Mouse (Mus musculus): Measurements from ENCODE around the gene Znrf4. TPM values are rescaled to one million over a fixed set of nuclear protein-coding genes. Genes with fewer than 3 reads are reported as not detected.

The Znrf4 gene
- polyA plus RNA-seq, 1 experiment from 2014 or later, result not detected

- H3K4me1 ChIP-seq (ENCODE audit: insufficient read depth), result peaks cover 24% of the 10 kb centered on the region
- H3K4me2 ChIP-seq, result no peak overlapping the region
- no peak overlapping the region for H3K9ac ChIP-seq
- H3K27me3 ChIP-seq (ENCODE audit: insufficient read depth, low read length), result peaks cover 11% of the 10 kb centered on the region
- 88% methylated on average over 9 of the region's 9 CpGs for WGBS
- TF ChIP-seq CTCF (IDR thresholded peaks at IDR 0.05; ENCODE audit: low read depth), result peak; percentile 24; the same call in 1 of the 2 replicates
- no peaks in the 10 kb centered on the region for H3K9me3 ChIP-seq (ENCODE audit: low read depth, low read length)
- no peaks in the 10 kb centered on the region for H3K36me3 ChIP-seq (ENCODE audit: insufficient read depth)
- no peak overlapping the region for H3K4me3 ChIP-seq (ENCODE audit: low read depth, low read length)
- ATAC-seq (ENCODE audit: insufficient read depth) (no peak), DNase-seq (no peak)
- peak overlapping the region; percentile 78 for H3K27ac ChIP-seq (ENCODE audit: low read depth)
Measured at GRCm38 (mm10) chr17:56468380-56468779, 43.9 kb downstream of the Znrf4 start.

GRCm38 (mm10) chr17:56467456-56467884 is 44.8 kb downstream of the Znrf4 start:
- Histone ChIP-seq H3K9ac (peak overlapping the region; percentile 0; the same call in 1 of the 2 replicates), H3K27me3 (ENCODE audit: insufficient read depth, low read length) (peaks cover 2% of the 10 kb centered on the region; the same call in 1 of the 2 replicates), H3K9me3 (ENCODE audit: low read depth, low read length) (no peaks in the 10 kb centered on the region), H3K27ac (ENCODE audit: low read depth) (peak overlapping the region; percentile 78), H3K4me3 (ENCODE audit: low read depth, low read length) (peak overlapping the region; percentile 18; the same call in 1 of the 2 replicates), H3K4me1 (ENCODE audit: insufficient read depth) (peaks cover 22% of the 10 kb centered on the region), H3K4me2 (peak overlapping the region; percentile 52), H3K36me3 (ENCODE audit: insufficient read depth) (no peaks in the 10 kb centered on the region)
- no peak for TF ChIP-seq CTCF (IDR thresholded peaks at IDR 0.05; ENCODE audit: low read depth)
- WGBS, result 26% methylated on average over 7 of the region's 7 CpGs
- ATAC-seq (ENCODE audit: insufficient read depth), result peak; percentile 23; the same call in 1 of the 2 replicates
- peak; percentile 95 for DNase-seq

GRCm38 (mm10) chr17:56466747-56467146 is 45.5 kb downstream of the Znrf4 start:
- peaks cover 22% of the 10 kb centered on the region for H3K4me1 ChIP-seq (ENCODE audit: insufficient read depth)
- DNase-seq (no peak), ATAC-seq (ENCODE audit: insufficient read depth) (no peak)
- no peak for TF ChIP-seq CTCF (IDR thresholded peaks at IDR 0.05; ENCODE audit: low read depth)
- 57% methylated on average over 6 of the region's 6 CpGs for WGBS
- no peaks in the 10 kb centered on the region for H3K27me3 ChIP-seq (ENCODE audit: insufficient read depth, low read length)
- no peak overlapping the region for H3K9ac ChIP-seq
- H3K27ac ChIP-seq (ENCODE audit: low read depth), result peak overlapping the region; percentile 78; the same call in 1 of the 2 replicates
- H3K4me2 ChIP-seq, result peak overlapping the region; percentile 52
- H3K4me3 ChIP-seq (ENCODE audit: low read depth, low read length), result no peak overlapping the region
- no peaks in the 10 kb centered on the region for H3K36me3 ChIP-seq (ENCODE audit: insufficient read depth)
- no peaks in the 10 kb centered on the region for H3K9me3 ChIP-seq (ENCODE audit: low read depth, low read length)

GRCm38 (mm10) chr17:56464817-56465216 is 47.4 kb downstream of the Znrf4 start:
- ATAC-seq (ENCODE audit: insufficient read depth) (no peak), DNase-seq (no peak)
- TF ChIP-seq CTCF (IDR thresholded peaks at IDR 0.05; ENCODE audit: low read depth), result no peak
- Histone ChIP-seq H3K27me3 (ENCODE audit: insufficient read depth, low read length) (no peaks in the 10 kb centered on the region), H3K9me3 (ENCODE audit: low read depth, low read length) (no peaks in the 10 kb centered on the region), H3K9ac (no peak overlapping the region), H3K4me2 (no peak overlapping the region), H3K4me3 (ENCODE audit: low read depth, low read length) (no peak overlapping the region), H3K27ac (ENCODE audit: low read depth) (no peak overlapping the region), H3K4me1 (ENCODE audit: insufficient read depth) (peaks cover 35% of the 10 kb centered on the region), H3K36me3 (ENCODE audit: insufficient read depth) (no peaks in the 10 kb centered on the region)
- 78% methylated on average over 7 of the region's 7 CpGs for WGBS

GRCm38 (mm10) chr17:56464345-56464744 is 47.9 kb downstream of the Znrf4 start:
- Histone ChIP-seq H3K4me2 (no peak overlapping the region), H3K36me3 (ENCODE audit: insufficient read depth) (no peaks in the 10 kb centered on the region), H3K27me3 (ENCODE audit: insufficient read depth, low read length) (no peaks in the 10 kb centered on the region), H3K4me3 (ENCODE audit: low read depth, low read length) (no peak overlapping the region), H3K9ac (no peak overlapping the region), H3K9me3 (ENCODE audit: low read depth, low read length) (no peaks in the 10 kb centered on the region), H3K27ac (ENCODE audit: low read depth) (no peak overlapping the region), H3K4me1 (ENCODE audit: insufficient read depth) (peaks cover 30% of the 10 kb centered on the region)
- no peak for TF ChIP-seq CTCF (IDR thresholded peaks at IDR 0.05; ENCODE audit: low read depth)
- 88% methylated on average over 2 of the region's 2 CpGs for WGBS
- ATAC-seq (ENCODE audit: insufficient read depth), result no peak
- no peak for DNase-seq

- H3K27ac ChIP-seq (ENCODE audit: low read depth), result peak overlapping the region; percentile 96
- H3K9ac ChIP-seq, result peak overlapping the region; percentile 36
- peaks cover 28% of the 10 kb centered on the region for H3K4me1 ChIP-seq (ENCODE audit: insufficient read depth)
- DNase-seq (peak; percentile 82), ATAC-seq (ENCODE audit: insufficient read depth) (peak; percentile 2; the same call in 1 of the 2 replicates)
- peak overlapping the region; percentile 92 for H3K4me2 ChIP-seq
- H3K4me3 ChIP-seq (ENCODE audit: low read depth, low read length), result peak overlapping the region; percentile 72; the same call in 1 of the 2 replicates
- no peak for TF ChIP-seq CTCF (IDR thresholded peaks at IDR 0.05; ENCODE audit: low read depth)
- H3K27me3 ChIP-seq (ENCODE audit: insufficient read depth, low read length), result no peaks in the 10 kb centered on the region
- H3K36me3 ChIP-seq (ENCODE audit: insufficient read depth), result no peaks in the 10 kb centered on the region
- no peaks in the 10 kb centered on the region for H3K9me3 ChIP-seq (ENCODE audit: low read depth, low read length)
- WGBS, result 19% methylated on average over 1 of the region's 1 CpGs
Measured at GRCm38 (mm10) chr17:56463500-56463899, 48.7 kb downstream of the Znrf4 start.

- peaks cover 28% of the 10 kb centered on the region for H3K4me1 ChIP-seq (ENCODE audit: insufficient read depth)
- peak overlapping the region; percentile 92 for H3K4me2 ChIP-seq
- peaks cover 3% of the 10 kb centered on the region; the same call in 1 of the 2 replicates for H3K36me3 ChIP-seq (ENCODE audit: insufficient read depth)
- H3K4me3 ChIP-seq (ENCODE audit: low read depth, low read length), result peak overlapping the region; percentile 72
- peak overlapping the region; percentile 36 for H3K9ac ChIP-seq
- ATAC-seq (ENCODE audit: insufficient read depth) (no peak; the same call in none of the 2 replicates), DNase-seq (peak; percentile 36)
- 3% methylated on average over 17 of the region's 17 CpGs for WGBS
- no peaks in the 10 kb centered on the region for H3K9me3 ChIP-seq (ENCODE audit: low read depth, low read length)
- TF ChIP-seq CTCF (IDR thresholded peaks at IDR 0.05; ENCODE audit: low read depth), result peak; percentile 34
- H3K27me3 ChIP-seq (ENCODE audit: insufficient read depth, low read length), result no peaks in the 10 kb centered on the region
- H3K27ac ChIP-seq (ENCODE audit: low read depth), result peak overlapping the region; percentile 96
Measured at GRCm38 (mm10) chr17:56462835-56463455, 49.3 kb downstream of the Znrf4 start.
